Mouse (Mus musculus): ENCODE results near the gene Cep78. TPM values are rescaled to one million over a fixed set of nuclear protein-coding genes. Genes with fewer than 3 reads are reported as not detected.

Cep78 gene
- total RNA-seq (2021): 1 to 10 TPM; 6.6 to 7.6 TPM
- long read RNA-seq, experiment 1, partial matches to known transcripts: 0 of 9 reads
- long read RNA-seq, experiment 1, other reads (novel, unspliced or antisense): 6 of 9 reads
- long read RNA-seq, experiment 2, transcript Cep78-201 (15 exons, 2,548 nt): major isoform, 9 of 13 reads
- long read RNA-seq, experiment 2, partial matches to known transcripts: 1 of 13 reads
- long read RNA-seq, experiment 2, other reads (novel, unspliced or antisense): 3 of 13 reads

DNA sequence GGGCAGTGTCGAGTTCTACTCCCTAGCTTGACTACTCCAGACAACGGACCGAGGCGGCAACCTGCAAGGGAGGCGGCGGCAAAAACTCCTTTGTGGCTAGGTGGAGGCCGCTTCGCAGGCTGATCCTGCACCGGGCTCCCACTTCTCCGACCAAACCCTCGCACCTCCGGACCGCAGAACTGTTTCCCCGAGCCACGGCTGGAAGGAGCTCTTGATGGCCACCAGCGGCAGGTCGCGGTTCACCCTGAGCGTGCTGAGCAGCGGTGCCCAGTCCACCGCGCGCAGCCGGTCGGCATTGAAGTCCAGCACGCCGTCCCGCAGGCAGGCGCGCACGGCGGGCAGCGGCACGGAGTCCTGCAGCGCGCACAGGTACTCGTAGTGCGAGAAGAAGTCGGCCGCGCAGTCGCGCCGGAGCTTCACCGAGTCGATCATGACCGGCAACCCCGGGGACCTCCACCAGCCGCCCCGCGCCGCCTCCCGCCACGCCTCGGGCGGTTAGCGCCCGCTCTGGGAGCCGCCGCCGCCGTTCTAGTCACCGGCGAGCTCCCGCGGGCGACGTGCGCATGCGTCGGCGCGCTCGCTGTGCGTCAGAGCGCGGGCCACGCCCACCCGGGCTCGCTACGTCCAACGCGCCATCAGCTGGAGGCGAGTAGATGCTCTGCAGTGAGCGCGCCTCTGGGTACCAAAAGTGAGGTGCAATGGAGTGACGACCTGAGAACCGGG is at the start of gene Cep78:
TSS of gene Cep78 (minus strand) at position 541 of the 723 bp plus-strand sequence.
- DNase-seq (ENCODE audit: low spot score in 2 of 2): peak; percentile 87 to 92

DNA sequence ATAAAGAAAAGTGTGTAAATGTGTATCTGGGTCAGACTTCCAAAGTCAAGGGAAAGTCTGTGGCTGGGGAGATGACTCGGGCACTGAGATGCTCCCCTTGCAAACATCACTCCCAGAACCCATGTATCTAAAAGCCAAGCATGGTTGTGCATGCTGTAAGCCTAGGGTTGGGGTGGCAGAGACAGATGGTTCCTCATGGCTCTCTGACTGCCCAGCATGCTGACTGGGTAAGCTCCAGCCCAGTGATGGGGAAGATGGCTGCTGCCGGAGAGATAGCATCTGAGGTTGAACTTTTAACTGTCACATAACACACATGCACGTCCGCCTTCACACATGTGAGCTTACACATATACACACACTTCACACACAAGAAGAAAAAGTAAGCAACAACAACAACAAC is 46.5 kb upstream of the Cep78 start:
- no peak for DNase-seq (ENCODE audit: low spot score in 2 of 2)

DNA sequence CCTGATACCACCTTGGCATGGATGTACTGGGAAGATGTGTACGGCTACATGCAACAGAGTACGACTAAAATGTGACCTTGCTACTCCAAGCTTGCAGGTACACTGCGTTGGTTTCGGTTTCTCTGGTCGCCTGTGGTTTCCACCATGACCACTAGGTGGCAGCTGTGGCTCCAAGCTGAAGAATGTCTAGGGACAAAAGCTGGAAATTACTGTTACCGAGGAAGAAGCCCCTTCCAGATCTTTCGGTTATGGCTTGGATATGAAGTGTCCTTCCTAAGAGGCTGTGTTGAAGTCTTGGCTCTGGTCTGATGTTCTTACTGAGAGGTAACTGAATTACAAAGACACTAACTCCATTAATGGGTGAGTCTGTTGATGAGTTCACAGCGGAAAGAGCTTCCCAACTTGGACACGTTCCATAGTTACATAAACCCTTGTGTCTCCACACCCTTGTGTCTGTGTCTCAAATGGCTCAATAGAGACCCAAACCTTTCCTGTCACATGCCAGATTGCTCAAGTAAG is 44.5 kb upstream of the Cep78 start:
- DNase-seq (ENCODE audit: low spot score in 2 of 2): peak in 1 of 2 experiments; percentile 15

DNA sequence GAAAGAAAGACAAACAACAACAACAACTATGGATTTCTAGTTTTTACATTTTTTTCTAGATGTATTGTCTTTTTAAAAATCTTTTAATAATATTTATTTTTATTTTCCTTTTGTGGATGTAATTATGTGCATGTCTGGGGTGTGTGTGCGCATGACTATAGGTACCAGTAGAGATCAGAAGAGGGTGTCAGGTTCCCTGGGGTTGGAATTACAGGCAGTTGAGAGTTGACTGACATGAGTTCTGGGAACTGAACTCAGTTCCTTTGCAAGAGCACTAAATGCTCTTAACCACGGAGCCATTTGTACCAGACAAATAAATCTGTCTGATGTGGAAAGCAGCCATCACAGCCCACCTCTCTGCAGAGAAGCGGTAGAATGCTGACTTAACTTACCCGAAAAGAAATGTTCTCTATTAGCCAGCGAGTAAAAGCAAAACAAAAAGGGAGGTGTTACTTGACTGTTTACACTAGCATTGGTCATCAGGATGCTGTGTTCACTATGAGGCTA is 44.0 kb upstream of the Cep78 start:
- no peak for DNase-seq (ENCODE audit: low spot score in 2 of 2)

DNA sequence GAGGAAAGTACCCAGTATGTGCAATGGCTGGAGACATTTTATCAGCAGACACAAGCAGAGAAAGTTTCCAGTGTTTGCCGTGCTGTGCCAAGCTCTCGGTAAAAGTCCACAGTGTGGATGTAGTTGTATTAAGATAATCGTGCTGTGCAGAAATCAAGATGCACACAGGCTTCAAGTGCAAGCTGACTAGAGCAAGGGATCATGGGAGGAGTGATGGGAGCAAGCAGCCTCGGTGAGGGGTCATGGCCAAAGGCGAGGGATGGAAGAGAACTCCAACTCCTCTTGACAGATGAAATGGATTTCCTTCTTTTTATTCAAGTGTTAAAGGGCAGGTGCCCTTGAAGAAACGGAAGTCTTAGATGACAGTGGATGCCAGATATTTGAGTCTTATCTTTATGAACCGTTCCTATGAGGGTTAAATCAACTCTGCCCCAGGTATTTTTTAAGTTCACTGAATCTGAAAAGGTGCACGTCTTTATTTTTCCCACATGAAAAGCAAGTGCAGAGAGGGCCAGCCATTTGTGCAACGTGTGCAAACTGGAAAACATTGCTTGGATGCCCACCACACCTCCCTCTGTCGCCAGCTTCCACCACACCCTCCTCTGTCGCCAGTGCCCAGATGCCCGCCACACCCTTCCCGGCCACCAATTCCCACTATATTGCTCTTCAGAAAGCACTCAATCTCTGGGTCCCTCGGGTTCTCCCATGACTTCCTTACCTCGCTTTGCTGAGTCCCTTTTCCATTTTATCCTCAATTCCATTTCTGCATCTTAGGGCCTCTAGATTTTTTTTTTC is 43.3 kb upstream of the Cep78 start:
- no peak for DNase-seq (ENCODE audit: low spot score in 2 of 2)

DNA sequence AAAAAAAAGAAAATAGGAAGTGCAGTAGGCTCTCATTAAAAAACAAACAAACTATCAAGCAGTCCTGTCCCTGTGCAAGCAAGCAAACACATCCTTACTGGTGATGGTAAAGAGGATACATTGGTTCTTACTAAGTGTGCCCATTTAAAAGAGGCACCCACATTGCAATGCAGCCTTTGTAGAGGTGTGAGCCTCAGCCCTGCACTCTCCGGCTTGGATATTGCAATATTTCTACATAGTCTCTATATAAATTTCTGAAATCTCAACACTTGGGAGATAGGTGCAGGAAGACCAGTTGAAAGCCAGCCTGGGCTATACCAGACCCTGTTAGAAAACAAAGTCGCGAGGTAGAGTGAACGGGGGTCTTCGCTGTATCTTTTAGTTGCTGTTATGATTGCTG is 41.5 kb upstream of the Cep78 start:
- no peak for DNase-seq (ENCODE audit: low spot score in 2 of 2)

DNA sequence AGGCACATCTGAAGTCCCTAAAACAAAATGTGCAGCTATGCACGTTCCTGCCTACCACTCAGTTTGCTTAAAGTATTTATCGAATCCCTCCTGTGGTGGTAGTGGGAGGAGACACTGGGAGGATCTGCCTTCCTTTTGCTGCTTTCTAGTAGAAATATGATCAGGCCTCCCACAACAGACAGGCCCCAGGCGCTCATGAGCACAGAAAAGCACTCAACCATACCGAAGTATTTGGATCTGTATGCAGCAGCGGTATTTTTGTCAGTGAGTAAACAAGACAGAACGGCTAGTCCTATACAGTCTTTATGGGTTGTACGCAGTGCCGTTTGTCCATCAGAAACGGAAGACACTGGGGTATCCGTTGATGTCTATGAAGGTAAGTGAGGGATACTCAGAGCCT is 37.4 kb upstream of the Cep78 start:
- DNase-seq (ENCODE audit: low spot score in 2 of 2): peak in 1 of 2 experiments; percentile 9

DNA sequence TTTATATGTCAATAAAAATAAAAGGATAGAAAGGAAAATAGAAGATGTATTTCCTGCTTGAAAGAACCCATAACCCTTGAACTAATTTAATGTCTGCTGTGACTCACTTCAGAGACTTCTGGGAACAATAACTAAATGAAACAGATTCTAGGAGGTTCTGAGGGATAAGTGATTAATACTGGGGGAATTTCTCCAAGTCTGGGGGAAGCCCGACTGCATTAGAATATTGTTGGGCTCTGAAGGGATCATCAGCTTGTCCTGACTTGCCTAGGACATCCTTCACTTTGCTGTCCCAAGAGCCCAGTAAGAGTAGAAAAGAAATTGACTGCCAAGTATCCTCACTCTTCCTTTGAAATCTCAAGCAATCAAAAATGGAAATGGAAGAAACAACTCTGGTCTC is 31.4 kb upstream of the Cep78 start:
- DNase-seq (ENCODE audit: low spot score in 2 of 2): no peak

DNA sequence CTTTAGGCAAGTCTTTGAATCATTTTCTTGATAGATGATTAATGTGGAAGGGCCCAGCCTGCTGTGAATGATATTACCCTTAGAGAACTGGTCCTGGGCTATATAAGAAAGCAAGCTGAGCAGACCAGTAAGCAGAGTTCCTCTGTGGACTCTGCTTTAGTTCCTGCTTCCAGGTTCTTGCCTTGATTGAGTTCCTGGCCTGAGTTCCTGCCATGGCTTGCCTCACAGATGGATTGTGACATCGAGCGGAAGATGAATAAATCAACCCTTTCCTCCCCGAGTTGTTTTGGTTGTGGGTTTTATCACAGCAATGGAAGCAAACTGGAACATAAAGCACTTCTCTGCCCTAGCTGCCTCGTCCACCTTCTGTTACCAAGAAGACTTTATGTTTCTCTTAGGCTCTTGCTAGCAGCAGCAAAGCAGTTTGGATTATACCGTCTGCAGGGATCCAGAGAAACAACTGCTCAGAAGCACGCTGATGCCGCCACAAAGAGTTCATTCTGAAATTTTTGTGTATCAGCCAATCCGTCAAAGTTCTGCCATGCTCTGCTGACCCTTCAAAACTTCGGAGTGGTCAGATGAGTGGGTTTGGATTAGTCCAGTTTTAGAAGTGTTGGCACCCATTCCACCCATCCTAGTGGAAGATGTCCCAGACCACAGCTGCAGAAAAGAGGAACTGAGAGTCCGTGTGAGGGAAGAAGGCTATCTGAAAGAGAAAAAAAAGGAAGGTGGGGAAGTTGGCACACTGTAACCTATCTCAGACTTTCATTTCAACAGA is 30.6 kb upstream of the Cep78 start:
- peak in 1 of 2 experiments; percentile 22 for DNase-seq (ENCODE audit: low spot score in 2 of 2)

DNA sequence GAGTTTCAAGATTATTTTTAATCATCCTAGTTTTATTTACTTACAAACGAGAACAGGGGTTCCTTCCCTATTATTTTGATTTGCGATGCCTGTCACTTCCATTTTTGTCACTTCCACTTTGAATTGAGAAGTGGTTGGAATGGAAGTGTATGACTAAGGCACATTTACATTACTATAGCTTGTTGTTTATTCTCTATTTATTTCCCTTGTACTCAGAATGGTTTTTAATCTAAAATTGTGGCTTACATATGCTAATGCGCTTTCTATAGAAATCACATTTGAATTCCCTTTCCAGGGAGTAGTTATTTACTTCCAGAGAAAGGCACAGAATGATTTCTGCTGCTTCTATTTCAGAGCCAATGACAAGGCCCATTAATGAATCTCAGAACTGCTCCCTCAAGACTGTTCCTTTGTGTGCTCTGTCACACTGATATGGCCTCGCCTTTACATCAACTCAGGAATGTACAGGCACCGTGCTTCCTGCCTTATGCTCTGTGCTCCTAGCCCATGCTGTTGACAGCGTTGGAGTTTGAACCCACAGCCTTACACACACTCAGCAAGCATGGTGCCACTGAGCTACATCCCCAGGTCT is 25.1 kb upstream of the Cep78 start:
- DNase-seq (ENCODE audit: low spot score in 2 of 2): no peak

DNA sequence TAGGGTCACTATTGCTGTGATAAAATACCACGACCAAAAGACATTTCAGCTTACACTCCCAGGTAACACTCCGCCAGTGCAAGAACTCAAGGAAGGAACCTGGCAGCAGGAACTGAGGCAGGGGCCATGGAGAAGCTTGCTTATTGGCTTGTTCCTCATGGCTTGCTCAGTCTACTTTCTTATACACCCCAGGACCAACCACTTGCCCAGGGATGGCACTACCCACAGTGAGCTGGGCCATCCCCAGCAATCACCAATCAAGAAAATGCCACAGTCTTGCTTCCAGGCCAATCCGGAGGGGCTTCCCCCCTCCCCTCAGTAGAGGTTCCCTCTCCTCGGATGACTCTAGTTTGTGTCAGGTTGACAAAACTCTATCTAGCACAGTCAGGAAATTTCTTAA is 24.3 kb upstream of the Cep78 start:
- DNase-seq (ENCODE audit: low spot score in 2 of 2): no peak

DNA sequence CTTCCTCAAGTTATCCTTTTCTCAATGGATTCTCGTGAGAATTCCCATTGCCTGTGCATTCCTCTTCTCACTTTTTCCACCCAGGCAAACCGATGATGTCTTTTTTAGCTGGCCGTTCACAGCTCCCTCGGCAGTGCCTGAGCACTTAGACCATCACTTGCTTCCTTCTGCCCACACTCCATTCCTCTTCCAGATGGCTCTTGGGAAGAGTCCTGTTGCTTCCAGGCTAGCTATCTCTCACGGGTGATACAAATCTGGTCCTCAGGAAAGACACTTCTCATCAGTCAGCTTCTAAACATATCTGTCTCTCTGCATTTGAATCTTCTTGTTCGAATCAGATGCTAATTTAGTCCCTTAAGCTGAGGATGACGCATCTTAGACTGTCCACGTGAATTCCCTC is 22.3 kb upstream of the Cep78 start:
- DNase-seq (ENCODE audit: low spot score in 2 of 2): no peak

DNA sequence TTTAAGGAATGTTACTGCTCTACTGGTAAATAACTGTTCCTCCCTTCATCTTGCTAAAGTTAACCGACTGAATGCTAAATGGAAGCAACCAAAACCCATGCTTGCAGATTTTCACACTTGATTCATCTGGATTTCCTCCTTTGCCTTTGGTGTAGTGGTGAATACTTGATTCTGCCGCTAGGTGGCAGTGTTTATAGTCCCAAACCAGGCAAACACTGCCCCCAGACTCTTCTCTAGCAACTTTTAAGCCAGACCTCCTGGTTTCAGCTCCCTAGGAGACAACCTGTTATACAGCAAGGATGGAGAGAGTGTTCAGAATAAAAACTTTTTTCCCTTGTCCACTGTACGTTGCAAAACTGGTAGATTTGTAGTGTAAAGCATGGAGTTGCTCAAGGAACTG is 13.4 kb upstream of the Cep78 start:
- DNase-seq (ENCODE audit: low spot score in 2 of 2): peak; percentile 25 to 66

DNA sequence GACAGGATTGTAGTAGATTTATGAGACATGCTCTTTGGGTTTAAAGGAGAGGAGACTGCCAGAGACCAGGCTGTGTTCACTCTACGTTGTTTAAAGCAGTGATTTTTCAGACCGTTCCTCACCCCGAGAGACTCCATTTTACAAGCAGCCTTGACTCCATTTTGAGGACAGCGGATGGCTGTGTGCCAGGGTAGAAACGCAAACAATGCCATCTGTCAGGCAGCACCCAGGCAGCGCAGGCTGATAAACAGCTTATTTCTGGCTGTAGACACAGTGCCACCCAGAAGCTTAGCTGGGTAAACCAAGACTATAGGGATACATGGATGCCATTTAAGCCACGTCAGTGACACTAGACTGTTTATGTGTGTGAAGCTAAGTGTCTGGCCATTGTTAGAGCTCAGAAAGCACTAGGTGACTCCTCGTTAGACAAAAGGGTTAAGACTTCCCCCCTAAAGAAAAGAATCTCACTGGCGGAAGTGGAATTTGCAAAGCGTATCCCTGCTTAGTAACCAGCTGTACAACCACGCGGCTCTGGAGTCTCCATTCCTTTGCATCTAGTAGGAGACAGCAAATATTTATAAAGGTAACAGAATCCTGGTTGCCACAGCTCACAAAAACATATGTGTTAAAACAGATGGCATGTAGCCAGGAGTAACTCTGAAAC is 12.2 kb upstream of the Cep78 start:
- DNase-seq (ENCODE audit: low spot score in 2 of 2): no peak

DNA sequence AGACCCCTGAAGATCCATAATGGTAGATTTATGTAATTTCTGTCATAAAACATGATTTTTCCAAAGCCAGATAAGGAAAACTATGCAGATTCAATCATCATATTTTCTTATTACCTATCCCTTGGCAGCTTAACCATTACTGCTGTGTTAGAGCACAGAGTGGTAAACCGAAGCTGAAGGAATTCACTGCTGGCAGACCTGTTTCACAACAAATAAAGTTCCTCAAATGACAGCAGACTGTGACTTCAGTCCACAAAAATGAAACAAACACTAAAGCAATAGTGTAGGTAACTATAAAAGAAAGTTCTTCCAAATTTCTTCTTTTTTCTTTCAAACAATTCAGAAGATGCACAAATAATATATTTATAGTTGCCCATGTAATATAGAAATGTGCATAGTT is 5.3 kb upstream of the Cep78 start:
- no peak for DNase-seq (ENCODE audit: low spot score in 2 of 2)

DNA sequence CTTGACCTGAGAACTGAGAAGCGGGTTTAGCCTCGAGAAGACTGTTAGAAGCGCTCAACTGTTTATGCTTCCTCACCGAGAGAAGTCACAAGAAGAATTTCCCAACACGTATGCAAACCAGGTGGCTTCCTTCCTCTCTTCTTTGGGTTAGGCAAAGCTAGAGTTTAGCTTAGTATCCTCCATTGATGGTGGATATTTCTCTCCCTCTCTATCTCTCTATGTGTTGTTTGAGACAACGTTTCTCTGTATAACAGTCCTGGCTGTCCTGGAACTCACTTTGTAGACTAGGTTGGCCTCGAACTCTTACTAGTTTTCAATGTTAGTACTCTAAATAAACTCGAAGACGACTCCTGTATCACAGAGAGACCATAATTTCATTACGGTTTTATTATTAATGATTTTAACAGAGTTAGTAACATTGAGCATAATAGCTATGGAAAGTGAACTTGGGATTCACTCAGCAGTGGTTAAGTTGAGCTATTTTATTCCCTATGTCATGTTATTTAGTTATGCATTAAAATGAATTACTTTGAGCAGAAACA is 454 bp upstream of the Cep78 start:
- DNase-seq (ENCODE audit: low spot score in 2 of 2): no peak

DNA sequence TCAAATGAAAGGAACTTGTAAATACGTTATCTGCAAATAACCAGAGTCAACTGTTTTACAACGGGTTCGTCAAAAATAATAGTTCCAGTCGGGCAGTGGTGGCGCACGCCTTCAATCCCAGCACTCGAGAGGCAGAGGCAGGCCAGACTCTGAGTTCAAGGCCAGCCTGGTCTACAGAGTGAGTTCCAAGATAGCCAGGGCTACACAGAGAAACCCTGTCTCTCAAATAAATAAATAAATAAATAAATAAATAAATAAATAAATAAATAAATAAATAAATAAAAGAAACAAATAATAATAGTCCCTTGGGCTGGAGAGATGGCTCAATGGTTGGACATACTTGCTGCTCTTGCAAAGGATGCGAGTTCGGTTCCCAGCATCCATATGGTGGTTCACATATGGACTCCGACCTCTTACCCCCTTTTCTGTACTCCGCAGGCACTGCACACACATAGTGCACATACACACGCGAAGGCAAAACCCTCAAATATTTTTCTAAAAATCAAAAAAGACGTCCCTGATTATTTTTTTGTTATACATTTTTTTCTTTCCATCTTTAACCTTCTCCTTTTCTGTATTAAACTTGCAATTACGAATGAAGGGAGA is 947 bp downstream of the Cep78 start:
- no peak for DNase-seq (ENCODE audit: low spot score in 2 of 2)

DNA sequence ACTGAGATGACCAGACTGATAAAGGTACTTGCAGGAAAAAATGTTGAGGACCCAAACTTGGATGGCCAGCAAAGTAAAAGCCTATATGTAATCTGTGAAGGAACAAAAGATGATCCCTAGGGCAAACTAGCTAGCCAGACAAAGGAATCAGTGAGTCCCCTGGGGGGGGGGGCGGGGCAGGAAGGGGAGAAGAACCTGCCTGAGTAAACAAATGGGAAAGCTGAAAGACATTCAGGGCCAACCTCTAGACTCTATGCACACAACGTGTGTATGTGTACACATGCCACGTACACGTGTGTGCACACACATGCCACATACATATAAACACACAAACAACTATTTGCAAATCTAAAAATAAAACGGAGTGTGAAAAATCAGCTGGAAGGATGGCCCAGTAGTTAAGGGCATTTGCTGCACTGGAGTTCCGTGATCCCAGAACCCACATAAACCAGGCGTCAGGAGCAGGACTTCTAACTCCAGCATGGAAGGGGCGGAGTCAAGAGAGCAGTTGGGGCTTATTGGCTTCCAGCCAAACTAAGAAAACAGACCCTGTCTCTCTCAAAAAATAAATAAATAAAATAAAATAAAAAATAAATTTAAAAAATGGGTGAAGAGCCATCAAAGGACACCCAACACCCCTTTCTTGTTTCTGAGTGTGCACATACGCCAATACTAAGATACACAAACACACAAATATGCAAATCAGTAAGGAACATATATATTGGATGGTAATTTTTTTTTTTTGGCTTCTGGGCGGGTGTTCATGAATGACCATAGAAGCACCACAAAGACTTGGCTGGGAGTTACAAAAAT is 1.7 kb downstream of the Cep78 start:
- no peak for DNase-seq (ENCODE audit: low spot score in 2 of 2)

All from gastrocnemius, postnatal 4 days (tissue).